Mouse (Mus musculus): ENCODE data around the gene Chst13. TPM values are rescaled to one million over a fixed set of nuclear protein-coding genes. Genes with fewer than 3 reads are reported as not detected.

Chst13 gene
- polyA plus RNA-seq, 1 experiment from 2014 or later, result not detected

- H3K4me1 ChIP-seq (ENCODE audit: insufficient read depth), result no peaks in the 10 kb centered on the region
- WGBS, result 58% methylated on average over 3 of the region's 3 CpGs
- H3K27me3 ChIP-seq (ENCODE audit: insufficient read depth, low read length), result no peaks in the 10 kb centered on the region
- H3K27ac ChIP-seq (ENCODE audit: low read depth), result no peak overlapping the region
- DNase-seq (no peak), ATAC-seq (ENCODE audit: insufficient read depth) (no peak)
- no peak overlapping the region for H3K4me3 ChIP-seq (ENCODE audit: low read depth, low read length)
- H3K36me3 ChIP-seq (ENCODE audit: insufficient read depth), result no peaks in the 10 kb centered on the region
- H3K9ac ChIP-seq, result no peak overlapping the region
- no peak for TF ChIP-seq CTCF (IDR thresholded peaks at IDR 0.05; ENCODE audit: low read depth)
- H3K9me3 ChIP-seq (ENCODE audit: low read depth, low read length), result no peaks in the 10 kb centered on the region
- H3K4me2 ChIP-seq, result no peak overlapping the region
Observed at GRCm38 (mm10) chr6:90334244-90334643, 9.3 kb upstream of the Chst13 start.

DNA sequence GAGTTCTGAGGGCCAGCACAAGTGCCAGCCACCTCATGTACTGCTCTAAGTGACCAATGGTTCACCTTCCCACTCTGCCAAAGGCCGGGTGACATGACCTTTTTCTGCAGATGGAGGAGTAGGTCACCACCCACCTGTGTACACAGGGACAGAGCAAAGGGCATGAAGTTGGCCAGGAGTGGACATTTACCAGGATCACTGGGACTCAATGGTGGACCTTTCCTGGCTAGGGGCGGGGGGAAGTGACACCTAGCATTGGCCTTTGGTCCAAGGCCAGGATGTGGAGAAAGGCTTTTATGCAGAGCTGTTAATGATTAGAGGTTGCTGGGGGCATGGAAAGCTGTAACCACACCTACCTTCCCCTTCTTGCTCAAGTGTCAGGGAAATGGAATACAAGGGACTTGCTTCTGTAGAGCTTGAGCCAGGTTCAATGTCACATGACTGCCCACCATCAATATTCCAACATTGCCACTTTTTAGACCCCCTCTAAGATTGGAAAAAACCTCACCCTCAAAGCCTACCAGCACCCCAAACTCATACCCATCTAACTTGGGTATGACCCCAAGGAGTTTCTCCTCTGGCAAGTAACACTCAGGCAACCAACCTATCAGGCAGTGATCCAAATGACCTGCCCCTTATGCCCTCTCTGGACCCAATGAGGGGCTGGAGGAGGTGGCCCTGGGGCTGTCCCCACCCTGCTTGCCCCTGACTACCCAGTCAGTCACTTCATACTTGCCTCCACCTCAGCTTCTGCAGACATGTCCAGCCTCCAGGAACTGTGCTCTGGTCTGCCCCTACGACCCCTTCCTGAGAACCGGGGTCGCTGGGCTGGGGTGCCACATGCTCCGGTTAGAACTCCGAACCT is 7.8 kb upstream of the Chst13 start, which contains the start of gene Uroc1:
Gene Uroc1 (plus strand): TSS at position 724 of the 865 bp plus-strand sequence.
- WGBS, result 80% methylated on average over 7 of the region's 7 CpGs
- Histone ChIP-seq H3K4me2 (no peak within 1 kb of the TSS), H3K9ac (no peak within 1 kb of the TSS), H3K27me3 (ENCODE audit: insufficient read depth, low read length) (no peaks in the 10 kb centered on the region), H3K36me3 (ENCODE audit: insufficient read depth) (no peaks in the 10 kb centered on the region), H3K27ac (ENCODE audit: low read depth) (no peak within 1 kb of the TSS), H3K9me3 (ENCODE audit: low read depth, low read length) (no peaks in the 10 kb centered on the region), H3K4me3 (ENCODE audit: low read depth, low read length) (no peak within 1 kb of the TSS), H3K4me1 (ENCODE audit: insufficient read depth) (no peaks in the 10 kb centered on the region)
- DNase-seq (no peak), ATAC-seq (ENCODE audit: insufficient read depth) (no peak)
- TF ChIP-seq CTCF (IDR thresholded peaks at IDR 0.05; ENCODE audit: low read depth), result no peak

DNA sequence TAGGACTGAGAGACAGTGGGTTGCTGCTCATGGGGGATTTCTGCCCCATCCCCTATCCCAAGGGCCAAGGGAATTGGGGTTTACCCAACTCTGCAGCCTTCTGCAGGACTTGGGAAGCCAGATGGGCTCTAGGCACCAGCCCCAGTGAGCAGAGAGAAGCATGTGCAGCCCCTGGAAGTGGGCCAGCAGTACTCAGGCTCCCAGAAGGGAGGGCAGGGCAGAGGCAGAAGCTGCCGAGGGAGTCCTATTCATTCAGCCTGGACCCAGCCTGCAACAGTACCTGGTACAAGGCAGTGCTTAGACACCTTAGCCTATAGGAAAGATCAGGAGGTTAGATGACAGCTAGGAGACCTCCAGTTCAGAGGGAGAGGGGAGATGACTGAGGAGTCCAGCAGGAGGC is 5.0 kb upstream of the Chst13 start:
- Histone ChIP-seq H3K9ac (no peak overlapping the region), H3K4me3 (ENCODE audit: low read depth, low read length) (no peak overlapping the region), H3K36me3 (ENCODE audit: insufficient read depth) (no peaks in the 10 kb centered on the region), H3K27ac (ENCODE audit: low read depth) (no peak overlapping the region), H3K4me1 (ENCODE audit: insufficient read depth) (no peaks in the 10 kb centered on the region), H3K27me3 (ENCODE audit: insufficient read depth, low read length) (no peaks in the 10 kb centered on the region), H3K4me2 (no peak overlapping the region), H3K9me3 (ENCODE audit: low read depth, low read length) (no peaks in the 10 kb centered on the region)
- ATAC-seq (ENCODE audit: insufficient read depth), result no peak
- WGBS, result 13% methylated on average over 1 of the region's 1 CpGs
- no peak for TF ChIP-seq CTCF (IDR thresholded peaks at IDR 0.05; ENCODE audit: low read depth)
- DNase-seq, result peak; percentile 61

- peak; percentile 51 for TF ChIP-seq CTCF (IDR thresholded peaks at IDR 0.05; ENCODE audit: low read depth)
- ATAC-seq (ENCODE audit: insufficient read depth), result no peak
- WGBS, result 19% methylated on average over 6 of the region's 6 CpGs
Observed at GRCm38 (mm10) chr6:90327670-90328069, 2.7 kb upstream of the Chst13 start.

GRCm38 (mm10) chr6:90324463-90324862 is 522 bp downstream of the Chst13 start:
- H3K9ac ChIP-seq, result no peak overlapping the region
- WGBS, result 56% methylated on average over 3 of the region's 3 CpGs
- H3K4me2 ChIP-seq, result peak overlapping the region; percentile 50; the same call in 1 of the 2 replicates
- H3K36me3 ChIP-seq (ENCODE audit: insufficient read depth), result no peaks in the 10 kb centered on the region
- no peak overlapping the region for H3K4me3 ChIP-seq (ENCODE audit: low read depth, low read length)
- H3K9me3 ChIP-seq (ENCODE audit: low read depth, low read length), result no peaks in the 10 kb centered on the region
- no peak overlapping the region for H3K27ac ChIP-seq (ENCODE audit: low read depth)
- DNase-seq (no peak), ATAC-seq (ENCODE audit: insufficient read depth) (no peak)
- no peaks in the 10 kb centered on the region for H3K4me1 ChIP-seq (ENCODE audit: insufficient read depth)
- TF ChIP-seq CTCF (IDR thresholded peaks at IDR 0.05; ENCODE audit: low read depth), result no peak
- no peaks in the 10 kb centered on the region for H3K27me3 ChIP-seq (ENCODE audit: insufficient read depth, low read length)

More at GRCm38 (mm10) chr6:90327670-90328069, 2.7 kb upstream of the Chst13 start:
- Histone ChIP-seq H3K4me1 (ENCODE audit: insufficient read depth) (no peaks in the 10 kb centered on the region), H3K36me3 (ENCODE audit: insufficient read depth) (no peaks in the 10 kb centered on the region), H3K9me3 (ENCODE audit: low read depth, low read length) (no peaks in the 10 kb centered on the region), H3K4me2 (no peak overlapping the region), H3K4me3 (ENCODE audit: low read depth, low read length) (no peak overlapping the region), H3K27ac (ENCODE audit: low read depth) (no peak overlapping the region), H3K27me3 (ENCODE audit: insufficient read depth, low read length) (no peaks in the 10 kb centered on the region), H3K9ac (no peak overlapping the region)
- peak; percentile 49 for DNase-seq

- DNase-seq, result no peak
- Histone ChIP-seq H3K27ac (ENCODE audit: low read depth) (no peak overlapping the region), H3K4me2 (no peak overlapping the region), H3K4me1 (ENCODE audit: insufficient read depth) (no peaks in the 10 kb centered on the region), H3K27me3 (ENCODE audit: insufficient read depth, low read length) (no peaks in the 10 kb centered on the region), H3K9ac (no peak overlapping the region), H3K9me3 (ENCODE audit: low read depth, low read length) (no peaks in the 10 kb centered on the region), H3K4me3 (ENCODE audit: low read depth, low read length) (no peak overlapping the region), H3K36me3 (ENCODE audit: insufficient read depth) (no peaks in the 10 kb centered on the region)
- TF ChIP-seq CTCF (IDR thresholded peaks at IDR 0.05; ENCODE audit: low read depth), result no peak
- ATAC-seq (ENCODE audit: insufficient read depth), result no peak
- WGBS, result 69% methylated on average over 3 of the region's 3 CpGs
Observed at GRCm38 (mm10) chr6:90324026-90324425, 959 bp downstream of the Chst13 start.

DNA sequence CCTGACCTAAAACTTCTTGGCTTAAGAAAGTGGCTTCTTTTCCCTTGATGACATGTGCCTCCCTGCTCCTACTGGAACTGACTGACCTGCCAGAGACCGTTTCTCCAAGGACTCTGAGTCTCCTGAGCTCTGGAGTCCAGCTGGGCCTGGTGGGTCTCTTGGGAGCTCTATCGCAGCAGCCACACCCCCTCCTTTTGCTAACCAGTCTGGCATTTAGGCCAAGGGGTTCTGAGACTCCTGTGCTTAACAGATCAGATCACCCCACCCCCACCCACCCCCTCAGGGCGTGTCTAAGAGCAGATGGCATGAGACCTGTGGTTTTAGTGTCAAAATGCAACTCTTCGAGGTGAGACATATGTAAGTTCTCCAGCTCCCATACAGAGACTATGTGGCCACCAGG is 3.2 kb downstream of the Chst13 start:
- Histone ChIP-seq H3K4me2 (no peak overlapping the region), H3K27me3 (ENCODE audit: insufficient read depth, low read length) (no peaks in the 10 kb centered on the region), H3K4me3 (ENCODE audit: low read depth, low read length) (no peak overlapping the region), H3K27ac (ENCODE audit: low read depth) (no peak overlapping the region), H3K9ac (no peak overlapping the region), H3K36me3 (ENCODE audit: insufficient read depth) (no peaks in the 10 kb centered on the region), H3K9me3 (ENCODE audit: low read depth, low read length) (no peaks in the 10 kb centered on the region), H3K4me1 (ENCODE audit: insufficient read depth) (no peaks in the 10 kb centered on the region)
- 40% methylated on average over 4 of the region's 4 CpGs for WGBS
- DNase-seq (no peak), ATAC-seq (ENCODE audit: insufficient read depth) (no peak)
- no peak for TF ChIP-seq CTCF (IDR thresholded peaks at IDR 0.05; ENCODE audit: low read depth)
